In genomic region chr6:89402406-89402805, GRCm38 (mm10) we compare ENCODE assay signal across 29 mouse cellular contexts. TPM values are rescaled to one million over a fixed set of nuclear protein-coding genes. Genes with fewer than 3 reads are reported as not detected.
DNase-seq lines count a peak whose midpoint lies in the region; ATAC-seq and TF ChIP-seq lines count a peak whose summit lies in the region.
"Had no signal": no experiment of that assay in that cellular context is flagged by ENCODE, and none has a peak within 500 bp of the region (broad histone marks: within the 10 kb centered on the region; RNA-seq: fewer than 3 reads in every experiment).

No protein-coding gene starts in this region.

- H3K27ac ChIP-seq in forebrain, embryonic 13.5 days: no peak overlapping the region
- H3K27ac ChIP-seq in forebrain, embryonic 10.5 days: no peak overlapping the region
- H3K27ac ChIP-seq in liver, adult 2 months (replicated peaks; ENCODE audit: insufficient read depth, low read depth, low read length): no peak overlapping the region
- H3K27ac ChIP-seq: embryonic facial prominence, embryonic 12.5 days; embryonic facial prominence, embryonic 15.5 days; heart, embryonic 15.5 days; hindbrain, embryonic 10.5 days; hindbrain, embryonic 13.5 days; intestine, embryonic 15.5 days had no signal

- no peak for TF ChIP-seq POLR2A in liver, adult 2 months (IDR thresholded peaks at IDR 0.05; ENCODE audit: extremely low read depth, insufficient read depth, low read length)

- no peak for TF ChIP-seq CTCF in liver, adult 2 months (IDR thresholded peaks at IDR 0.05; ENCODE audit: low read depth, low read length)

- H3K27me3 ChIP-seq in forebrain, embryonic 13.5 days: peaks cover 9% of the 10 kb centered on the region; the same call in 1 of the 2 replicates
- no peaks in the 10 kb centered on the region for H3K27me3 ChIP-seq in forebrain, embryonic 10.5 days (ENCODE audit: poor library complexity, severe bottlenecking)
- H3K27me3 ChIP-seq in liver, adult 2 months (ENCODE audit: control insufficient read depth, insufficient read depth, low read length): no peaks in the 10 kb centered on the region
- H3K27me3 ChIP-seq: CH12.LX; embryonic facial prominence, embryonic 12.5 days; embryonic facial prominence, embryonic 15.5 days; heart, embryonic 12.5 days; heart, embryonic 15.5 days; hindbrain, embryonic 13.5 days; intestine, embryonic 15.5 days; Patski had no signal

- H3K79me2 ChIP-seq in liver, adult 2 months (ENCODE audit: control insufficient read depth, insufficient read depth, low read length): no peaks in the 10 kb centered on the region

- no peak overlapping the region for H3K4me2 ChIP-seq in forebrain, embryonic 13.5 days
- H3K4me2 ChIP-seq: embryonic facial prominence, embryonic 12.5 days; embryonic facial prominence, embryonic 15.5 days; heart, embryonic 12.5 days; heart, embryonic 15.5 days; hindbrain, embryonic 13.5 days; intestine, embryonic 15.5 days had no signal

- no peaks in the 10 kb centered on the region for H3K36me3 ChIP-seq in forebrain, embryonic 13.5 days (ENCODE audit: poor library complexity, severe bottlenecking)
- H3K36me3 ChIP-seq in forebrain, embryonic 10.5 days (replicated peaks): no peaks in the 10 kb centered on the region
- no peaks in the 10 kb centered on the region for H3K36me3 ChIP-seq in liver, adult 2 months (ENCODE audit: control insufficient read depth, insufficient read depth, low read length)
- H3K36me3 ChIP-seq: embryonic facial prominence, embryonic 12.5 days; embryonic facial prominence, embryonic 15.5 days; G1E; heart, embryonic 12.5 days; heart, embryonic 15.5 days; hindbrain, embryonic 10.5 days; hindbrain, embryonic 13.5 days; intestine, embryonic 15.5 days had no signal

- peaks cover 26% of the 10 kb centered on the region for H3K4me1 ChIP-seq in forebrain, embryonic 13.5 days
- H3K4me1 ChIP-seq in forebrain, embryonic 10.5 days: peaks cover 8% of the 10 kb centered on the region; the same call in 1 of the 2 replicates
- H3K4me1 ChIP-seq in liver, adult 2 months (ENCODE audit: control insufficient read depth, insufficient read depth, low read length): no peaks in the 10 kb centered on the region
- H3K4me1 ChIP-seq: embryonic facial prominence, embryonic 12.5 days; hindbrain, embryonic 10.5 days; intestine, embryonic 15.5 days had no signal

- 24% methylated on average over 2 of the region's 2 CpGs for WGBS in forebrain, embryonic 13.5 days
- 81% methylated on average over 2 of the region's 2 CpGs for WGBS in forebrain, embryonic 10.5 days
- 95% methylated on average over 2 of the region's 2 CpGs for WGBS in liver, adult 2 months

- DNase-seq in forebrain, embryonic 10.5 days (ENCODE audit: extremely low spot score, low spot score): no peak
- DNase-seq in liver, adult 2 months (ENCODE audit: extremely low read depth, low read depth, low spot score): peak; percentile 13
- no peak for DNase-seq in liver
- peak; percentile 68 for DNase-seq in retina, embryonic 14.5 days (ENCODE audit: low spot score)
- no peak for DNase-seq in left cerebral cortex, adult 8-10 months (ENCODE audit: low spot score in 2 of 2)
- DNase-seq in left cerebral cortex, adult 9 months (ENCODE audit: low spot score in 2 of 2): no peak
- DNase-seq: adrenal gland, postnatal 10 days; adrenal gland, postnatal 36 days; B cell, adult 2 months; cerebellum, adult 11 months; cerebellum, adult 2 months; cerebellum, adult 9-11 months; cerebellum, postnatal 25 days; gastrocnemius, postnatal 25 days; heart, adult 18-20 months; heart, postnatal 10 days; heart, postnatal 36 days had no signal

- no peaks in the 10 kb centered on the region for H3K9me3 ChIP-seq in forebrain, embryonic 13.5 days (replicated peaks)
- no peaks in the 10 kb centered on the region for H3K9me3 ChIP-seq in forebrain, embryonic 10.5 days
- H3K9me3 ChIP-seq: embryonic facial prominence, embryonic 12.5 days; embryonic facial prominence, embryonic 15.5 days; G1E; heart, embryonic 12.5 days; heart, embryonic 15.5 days; hindbrain, embryonic 10.5 days; hindbrain, embryonic 13.5 days; intestine, embryonic 15.5 days had no signal

- H3K4me3 ChIP-seq in forebrain, embryonic 13.5 days: no peak overlapping the region
- no peak overlapping the region for H3K4me3 ChIP-seq in forebrain, embryonic 10.5 days
- no peak overlapping the region for H3K4me3 ChIP-seq in liver, adult 2 months (ENCODE audit: insufficient read depth, low read depth, low read length)
- H3K4me3 ChIP-seq: embryonic facial prominence, embryonic 12.5 days; embryonic facial prominence, embryonic 15.5 days; heart, embryonic 12.5 days; heart, embryonic 15.5 days; hindbrain, embryonic 10.5 days; hindbrain, embryonic 13.5 days; intestine, embryonic 15.5 days had no signal

- H3K9ac ChIP-seq in forebrain, embryonic 13.5 days: no peak overlapping the region
- no peak overlapping the region for H3K9ac ChIP-seq in liver, adult 2 months (ENCODE audit: low read depth, low read length)
- H3K9ac ChIP-seq: embryonic facial prominence, embryonic 12.5 days; embryonic facial prominence, embryonic 15.5 days; heart, embryonic 12.5 days; heart, embryonic 15.5 days; hindbrain, embryonic 13.5 days; intestine, embryonic 15.5 days had no signal

- ATAC-seq in forebrain, embryonic 13.5 days: peak; percentile 66; the same call in 1 of the 2 replicates
- ATAC-seq: hindbrain, embryonic 16.5 days; intestine, embryonic 15.5 days had no signal

RNA-seq across cellular contexts. Expression of gene Plxna1, which starts 40.0 kb away (rescaled TPM):
- polyA plus RNA-seq in forebrain, embryonic 13.5 days (2015; fragmentation: Nextera tagmentation; extraction: Ambion mirVana): 34.8 and 37.4 TPM in 2 replicates
- polyA plus RNA-seq in forebrain, embryonic 10.5 days (2016; fragmentation: Nextera tagmentation; extraction: Ambion mirVana): 22.4 and 26.6 TPM in 2 replicates
- total RNA-seq in liver, adult 2 months (2014; rRNA removed): 2.6 and 4.6 TPM in 2 replicates
- polyA plus RNA-seq in liver, adult 2 months (2012; rRNA removed): 5.7 and 6.5 TPM in 2 replicates
- 10 to 100 TPM; 49.7 to 53.1 (median 51.4) TPM for total RNA-seq in left cerebral cortex, adult 8-10 months (2022)

Comparison
In these comparisons a context has a peak if more than half of its experiments do, and no peak if none do; other contexts are left out.
1. DNase-seq: peak in liver, adult 2 months (single experiment) and retina, embryonic 14.5 days (single experiment); none in forebrain, embryonic 10.5 days (single experiment), liver (single experiment), left cerebral cortex, adult 8-10 months (0 of 2) and left cerebral cortex, adult 9 months (0 of 2).